8 mouse cellular contexts compared by ENCODE assay signal in the genomic region with DNA sequence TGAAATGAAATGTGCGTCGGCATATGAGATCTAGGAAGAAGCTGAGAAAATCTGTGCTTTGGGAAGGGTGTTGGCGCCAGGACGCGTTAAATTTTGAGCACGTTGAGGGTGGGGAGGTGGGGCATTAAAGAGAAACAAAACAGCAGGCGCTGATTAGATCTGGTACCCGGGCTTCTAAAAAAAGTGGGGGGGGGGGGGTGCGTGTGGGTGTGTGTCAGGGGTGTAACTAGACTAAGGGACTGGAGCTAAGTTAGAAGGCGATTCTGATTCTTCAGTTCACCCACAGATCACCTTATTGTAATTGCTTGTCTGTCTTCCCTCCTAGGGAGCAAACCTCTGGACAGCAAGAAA. TPM values are rescaled to one million over a fixed set of nuclear protein-coding genes. Genes with fewer than 3 reads are reported as not detected.
A peak's percentile ranks its signal among the peaks of the same experiment; 100 is the strongest.
DNase-seq lines count a peak whose midpoint lies in the region; ATAC-seq and TF ChIP-seq lines count a peak whose summit lies in the region.

No protein-coding gene starts in this region.

- no peak for TF ChIP-seq POLR2A in cerebellum, adult 2 months (IDR thresholded peaks at IDR 0.05; ENCODE audit: borderline replicate concordance, insufficient read depth, low read length)
- TF ChIP-seq POLR2A in thymus, adult 2 months (IDR thresholded peaks at IDR 0.05; ENCODE audit: control insufficient read depth, extremely low read depth, insufficient read depth, low read length, poor library complexity) = no peak

- DNase-seq in cerebellum, adult 2 months = no peak
- DNase-seq in cerebellum, adult 9-11 months = no peak
- DNase-seq in thymus, adult 2 months = no peak
- DNase-seq in thymus, postnatal 10 days (ENCODE audit: low spot score in 2 of 2) = no peak
- DNase-seq in ovary, postnatal 36 days (ENCODE audit: low spot score) = no peak
- no peak for DNase-seq in embryo, embryonic 11 days
- no peak for DNase-seq in left cerebral cortex, adult 11 months (ENCODE audit: low spot score)

- no peaks in the 10 kb centered on the region for H3K4me1 ChIP-seq in cerebellum, adult 2 months (ENCODE audit: control insufficient read depth, insufficient read depth, low read length)
- peaks cover 4% of the 10 kb centered on the region; the same call in 1 of the 2 replicates for H3K4me1 ChIP-seq in thymus, adult 2 months (replicated peaks; ENCODE audit: control insufficient read depth, insufficient read depth, low read length)
- peaks cover 37% of the 10 kb centered on the region for H3K4me1 ChIP-seq in liver, embryonic 15.5 days (replicated peaks)

- TF ChIP-seq CTCF in cerebellum, adult 2 months (IDR thresholded peaks at IDR 0.05; ENCODE audit: borderline replicate concordance, insufficient read depth, low read depth, low read length) = no peak
- TF ChIP-seq CTCF in thymus, adult 2 months (IDR thresholded peaks at IDR 0.05; ENCODE audit: borderline replicate concordance, control insufficient read depth, extremely low read depth, insufficient read depth, low read length, poor library complexity) = no peak

- no peak for ATAC-seq in liver, embryonic 15.5 days (ENCODE audit: insufficient read depth)

- H3K4me2 ChIP-seq in liver, embryonic 15.5 days = peak overlapping the region; percentile 88

- 0 out of 2 replicates have a peak overlapping the region, but pooled peaks have one; percentile 61 for H3K9ac ChIP-seq in liver, embryonic 15.5 days

- no peaks in the 10 kb centered on the region for H3K36me3 ChIP-seq in thymus, adult 2 months (ENCODE audit: control insufficient read depth, insufficient read depth, low read length)
- 0 out of 2 replicates have a peak, but pooled peaks cover 10% of the 10 kb centered on the region for H3K36me3 ChIP-seq in liver, embryonic 15.5 days (replicated peaks)

- no peaks in the 10 kb centered on the region for H3K27me3 ChIP-seq in cerebellum, adult 2 months (ENCODE audit: control insufficient read depth, insufficient read depth, low read length)
- H3K27me3 ChIP-seq in thymus, adult 2 months (ENCODE audit: control insufficient read depth, insufficient read depth, low read length) = no peaks in the 10 kb centered on the region
- no peaks in the 10 kb centered on the region for H3K27me3 ChIP-seq in liver, embryonic 15.5 days

- H3K27ac ChIP-seq in cerebellum, adult 2 months (ENCODE audit: insufficient read depth, low read length) = no peak overlapping the region
- peak overlapping the region; percentile 88 for H3K27ac ChIP-seq in thymus, adult 2 months (ENCODE audit: control insufficient read depth, insufficient read depth, low read length)
- H3K27ac ChIP-seq in liver, embryonic 15.5 days (replicated peaks) = peak overlapping the region; percentile 61; the same call in 1 of the 2 replicates

- H3K9me3 ChIP-seq in liver, embryonic 15.5 days (replicated peaks) = no peaks in the 10 kb centered on the region

- WGBS in cerebellum, adult 2 months = 0% methylated on average over 10 of the region's 10 CpGs
- WGBS in thymus, adult 2 months = 0% methylated on average over 10 of the region's 10 CpGs
- 0% methylated on average over 10 of the region's 10 CpGs for WGBS in liver, embryonic 15.5 days (ENCODE audit: insufficient replicate concordance)

- peak overlapping the region; percentile 68 for H3K4me3 ChIP-seq in cerebellum, adult 2 months (replicated peaks; ENCODE audit: insufficient read depth, low read depth, low read length)
- H3K4me3 ChIP-seq in thymus, adult 2 months (ENCODE audit: control insufficient read depth, insufficient read depth, low read length) = peak overlapping the region; percentile 90
- peak overlapping the region; percentile 73 for H3K4me3 ChIP-seq in liver, embryonic 15.5 days (replicated peaks)

RNA-seq across cellular contexts. Expression of a gene that starts 1.2 kb away (rescaled TPM):
- 25.3 and 32.2 TPM in 2 replicates for polyA plus RNA-seq in cerebellum, adult 2 months (2012; rRNA removed)
- polyA plus RNA-seq in thymus, adult 2 months (2012; rRNA removed) = 37.9 and 40.5 TPM in 2 replicates
- polyA plus RNA-seq in liver, embryonic 15.5 days (2015; fragmentation: Nextera tagmentation; extraction: Ambion mirVana) = 29.0 and 33.1 TPM in 2 replicates

RNA-seq across cellular contexts. Expression of a gene that starts 22.5 kb away (rescaled TPM):
- polyA plus RNA-seq in cerebellum, adult 2 months (2012; rRNA removed) = 16.4 and 18.9 TPM in 2 replicates
- polyA plus RNA-seq in thymus, adult 2 months (2012; rRNA removed) = 10.7 and 13.8 TPM in 2 replicates
- polyA plus RNA-seq in liver, embryonic 15.5 days (2015; fragmentation: Nextera tagmentation; extraction: Ambion mirVana) = 1.9 and 2.0 TPM in 2 replicates

RNA-seq across cellular contexts. Expression of a gene that starts 22.7 kb away (rescaled TPM):
- 7.5 and 12.0 TPM in 2 replicates for polyA plus RNA-seq in cerebellum, adult 2 months (2012; rRNA removed)
- polyA plus RNA-seq in thymus, adult 2 months (2012; rRNA removed) = 8.5 and 11.2 TPM in 2 replicates
- polyA plus RNA-seq in liver, embryonic 15.5 days (2015; fragmentation: Nextera tagmentation; extraction: Ambion mirVana) = 3.8 and 4.7 TPM in 2 replicates
